Mouse (Mus musculus): ENCODE data around the gene Mars2.

The Mars2 gene

GRCm38 (mm10) chr1:55221352-55221751, 15.6 kb upstream of the Mars2 start:
- ATAC-seq (ENCODE audit: low TSS enrichment): peak; percentile 62

GRCm38 (mm10) chr1:55223026-55223425, 14.0 kb upstream of the Mars2 start:
- ATAC-seq (ENCODE audit: low TSS enrichment): no peak

GRCm38 (mm10) chr1:55224111-55224510, 12.9 kb upstream of the Mars2 start:
- ATAC-seq (ENCODE audit: low TSS enrichment): no peak

- ATAC-seq (ENCODE audit: low TSS enrichment): peak; percentile 39
Measured at GRCm38 (mm10) chr1:55225398-55225797, 11.6 kb upstream of the Mars2 start.

- ATAC-seq (ENCODE audit: low TSS enrichment): peak; percentile 38; the same call in 1 of the 2 replicates
Measured at GRCm38 (mm10) chr1:55226011-55226857, 10.7 kb upstream of the Mars2 start, which contains the start of gene Rftn2. Gene Rftn2, minus strand, starts transcription at chr1:55226782.

GRCm38 (mm10) chr1:55227376-55227775, 9.6 kb upstream of the Mars2 start:
- no peak for ATAC-seq (ENCODE audit: low TSS enrichment)

GRCm38 (mm10) chr1:55228256-55228884, 8.6 kb upstream of the Mars2 start:
- ATAC-seq (ENCODE audit: low TSS enrichment): no peak

- ATAC-seq (ENCODE audit: low TSS enrichment): no peak
Measured at GRCm38 (mm10) chr1:55234910-55235520, 2.0 kb upstream of the Mars2 start.

GRCm38 (mm10) chr1:55236487-55236886, 490 bp upstream of the Mars2 start:
- no peak for ATAC-seq (ENCODE audit: low TSS enrichment)

GRCm38 (mm10) chr1:55237643-55238161, 725 bp downstream of the Mars2 start:
- peak; percentile 18 for ATAC-seq (ENCODE audit: low TSS enrichment)

- ATAC-seq (ENCODE audit: low TSS enrichment): no peak
Measured at GRCm38 (mm10) chr1:55238496-55238895, 1.5 kb downstream of the Mars2 start.

- ATAC-seq (ENCODE audit: low TSS enrichment): 0 out of 2 replicates have a peak, but pooled peaks have one; percentile 32
Measured at GRCm38 (mm10) chr1:55239237-55239636, 2.3 kb downstream of the Mars2 start.

- ATAC-seq (ENCODE audit: low TSS enrichment): no peak
Measured at GRCm38 (mm10) chr1:55246374-55246773, 9.4 kb downstream of the Mars2 start.

- no peak for ATAC-seq (ENCODE audit: low TSS enrichment)
Measured at GRCm38 (mm10) chr1:55264385-55264784, 27.4 kb downstream of the Mars2 start.

GRCm38 (mm10) chr1:55265447-55265846, 28.5 kb downstream of the Mars2 start:
- no peak for ATAC-seq (ENCODE audit: low TSS enrichment)

- ATAC-seq (ENCODE audit: low TSS enrichment): no peak
Measured at GRCm38 (mm10) chr1:55279081-55279480, 42.1 kb downstream of the Mars2 start.

All from frontal cortex, adult (tissue).